Mouse (Mus musculus): ENCODE measurements around the gene Tmem203.

The Tmem203 gene

GRCm38 (mm10) chr2:25255284-25255779 is at the start of gene Tmem203:
Gene Tmem203 (plus strand): TSS chr2:25255439.
- peak; percentile 70 for DNase-seq (ENCODE audit: low spot score)

GRCm38 (mm10) chr2:25207593-25207992 is 47.6 kb upstream of the Tmem203 start:
- DNase-seq (ENCODE audit: low spot score): no peak

DNA sequence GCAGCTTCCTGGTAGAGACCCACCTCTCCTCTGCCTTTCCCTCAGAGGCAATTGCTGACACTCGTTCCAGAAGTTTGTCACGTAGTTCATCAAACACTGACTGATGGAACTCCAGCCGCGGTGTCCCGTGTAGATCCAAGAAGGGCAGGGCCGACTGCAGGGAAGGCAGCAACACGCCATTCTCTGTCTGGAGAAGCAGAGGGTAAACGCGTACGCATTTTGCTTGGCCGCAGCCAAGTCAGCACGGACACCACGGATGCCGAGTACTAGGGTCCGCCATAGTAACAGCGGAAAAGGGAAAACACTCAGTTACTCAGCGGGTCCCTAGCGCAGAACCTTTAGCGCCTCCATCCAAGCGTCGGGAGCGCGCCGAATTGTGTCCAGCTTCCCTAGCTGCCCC is 44.6 kb upstream of the Tmem203 start:
- DNase-seq (ENCODE audit: low spot score): no peak

GRCm38 (mm10) chr2:25211121-25211670 is 44.0 kb upstream of the Tmem203 start, which contains the start of gene Nelfb:
Gene Nelfb (minus strand): TSS chr2:25211489.
- peak; percentile 90 for DNase-seq (ENCODE audit: low spot score)

GRCm38 (mm10) chr2:25213266-25213865 is 41.9 kb upstream of the Tmem203 start:
- DNase-seq (ENCODE audit: low spot score): no peak

DNA sequence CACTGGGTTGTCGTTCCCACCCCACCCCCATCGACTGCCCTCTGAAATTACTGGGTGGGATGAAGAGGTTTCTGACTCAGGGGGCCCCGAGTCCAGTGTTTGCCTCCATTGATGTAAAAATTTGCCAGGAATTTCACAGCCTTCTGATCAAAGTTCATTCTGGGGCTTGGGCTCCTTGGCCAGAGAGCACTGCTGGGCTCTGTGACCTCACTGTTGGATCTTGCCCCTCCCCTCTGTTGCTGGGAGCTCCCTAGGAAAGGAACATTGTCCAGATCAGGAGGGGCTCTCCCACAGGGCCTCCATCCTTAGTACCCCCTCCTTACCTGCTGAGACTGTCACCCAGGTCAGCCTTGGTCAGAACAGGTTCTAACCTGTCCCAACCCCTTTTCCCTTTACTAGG is 40.8 kb upstream of the Tmem203 start, which contains the start of gene Stpg3:
TSS of gene Stpg3 (minus strand) at position 194 of the 400 bp plus-strand sequence.
- DNase-seq (ENCODE audit: low spot score): no peak

GRCm38 (mm10) chr2:25217666-25218065 is 37.6 kb upstream of the Tmem203 start:
- no peak for DNase-seq (ENCODE audit: low spot score)

GRCm38 (mm10) chr2:25218445-25218844 is 36.8 kb upstream of the Tmem203 start, which contains the start of gene Fam166a:
Gene Fam166a (plus strand): TSS chr2:25218745.
- DNase-seq (ENCODE audit: low spot score): no peak

DNA sequence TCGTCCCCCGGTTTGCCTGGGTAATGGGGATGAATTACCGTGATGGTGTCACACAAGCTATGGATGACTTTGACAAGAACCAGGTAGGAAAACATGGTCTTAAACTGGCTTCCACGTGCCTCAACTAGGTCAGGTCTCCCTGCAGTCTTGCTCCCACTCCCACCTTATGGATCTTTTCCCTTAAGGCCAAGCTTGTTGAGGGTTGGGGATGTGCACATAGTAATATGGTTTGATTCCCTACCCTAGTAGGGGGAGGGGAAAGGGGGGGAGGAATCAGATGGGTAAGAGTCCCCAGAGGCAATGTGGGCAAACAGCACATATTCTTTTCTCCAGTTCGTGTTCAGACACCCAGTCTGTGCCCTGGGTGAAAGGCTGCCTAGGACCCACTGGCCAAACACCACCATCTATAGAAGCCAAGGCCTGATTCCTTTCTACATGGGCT is 33.9 kb upstream of the Tmem203 start:
- DNase-seq (ENCODE audit: low spot score): no peak

DNA sequence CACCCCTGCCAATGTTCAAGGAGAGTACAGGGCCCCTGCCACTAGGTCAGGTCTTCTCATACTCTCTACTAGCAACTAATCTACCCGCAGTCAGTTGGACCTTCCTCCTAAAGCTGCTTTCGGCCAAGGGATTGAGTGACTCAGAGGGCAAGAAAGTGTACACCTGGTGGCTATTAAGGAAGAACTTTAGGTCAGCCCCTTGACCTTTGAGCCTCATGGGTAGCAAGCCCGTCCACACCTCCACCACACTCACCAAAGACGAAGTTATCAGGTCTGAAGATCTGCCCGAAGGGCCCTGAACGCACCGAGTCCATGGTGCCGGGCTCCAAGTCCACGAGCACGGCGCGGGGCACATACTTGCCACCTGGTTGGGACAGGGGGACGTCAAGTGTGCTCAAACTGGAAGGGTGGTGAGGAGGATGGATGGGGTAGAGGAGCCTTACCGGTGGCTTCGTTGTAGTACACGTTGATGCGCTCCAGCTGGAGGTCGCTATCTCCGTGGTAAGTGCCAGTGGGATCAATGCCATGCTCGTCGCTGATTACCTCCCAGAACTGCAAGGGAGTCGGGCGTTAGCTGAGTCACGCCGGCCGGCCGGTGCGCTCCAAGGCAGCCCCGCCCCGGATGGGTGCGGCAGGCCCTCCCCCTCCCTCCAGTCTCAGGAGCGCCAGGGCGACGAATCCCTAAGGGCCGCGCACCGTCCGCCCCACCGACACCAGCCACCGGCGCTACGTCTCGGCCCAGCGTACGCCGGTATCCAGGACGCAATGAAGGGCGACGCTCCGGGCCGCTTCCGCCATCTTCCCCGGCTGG is 31.4 kb upstream of the Tmem203 start:
- peak; percentile 30 for DNase-seq (ENCODE audit: low spot score)

DNA sequence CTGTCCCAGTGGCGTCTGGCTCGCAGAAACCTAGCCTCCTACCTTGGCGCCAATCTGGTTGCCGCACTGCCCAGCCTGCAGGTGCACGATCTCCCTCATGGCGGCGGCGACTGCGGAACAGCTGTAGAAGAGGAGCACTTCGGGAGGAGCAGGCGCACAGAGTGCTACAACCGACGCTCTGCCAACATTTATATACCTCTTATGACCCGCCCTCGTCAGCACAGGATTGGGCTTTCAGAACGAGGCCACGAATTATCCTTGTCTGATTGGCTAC is 30.8 kb upstream of the Tmem203 start, which contains the start of gene Tubb4b:
TSS of gene Tubb4b (minus strand) at position 211 of the 274 bp plus-strand sequence.
- DNase-seq (ENCODE audit: low spot score): no peak

DNA sequence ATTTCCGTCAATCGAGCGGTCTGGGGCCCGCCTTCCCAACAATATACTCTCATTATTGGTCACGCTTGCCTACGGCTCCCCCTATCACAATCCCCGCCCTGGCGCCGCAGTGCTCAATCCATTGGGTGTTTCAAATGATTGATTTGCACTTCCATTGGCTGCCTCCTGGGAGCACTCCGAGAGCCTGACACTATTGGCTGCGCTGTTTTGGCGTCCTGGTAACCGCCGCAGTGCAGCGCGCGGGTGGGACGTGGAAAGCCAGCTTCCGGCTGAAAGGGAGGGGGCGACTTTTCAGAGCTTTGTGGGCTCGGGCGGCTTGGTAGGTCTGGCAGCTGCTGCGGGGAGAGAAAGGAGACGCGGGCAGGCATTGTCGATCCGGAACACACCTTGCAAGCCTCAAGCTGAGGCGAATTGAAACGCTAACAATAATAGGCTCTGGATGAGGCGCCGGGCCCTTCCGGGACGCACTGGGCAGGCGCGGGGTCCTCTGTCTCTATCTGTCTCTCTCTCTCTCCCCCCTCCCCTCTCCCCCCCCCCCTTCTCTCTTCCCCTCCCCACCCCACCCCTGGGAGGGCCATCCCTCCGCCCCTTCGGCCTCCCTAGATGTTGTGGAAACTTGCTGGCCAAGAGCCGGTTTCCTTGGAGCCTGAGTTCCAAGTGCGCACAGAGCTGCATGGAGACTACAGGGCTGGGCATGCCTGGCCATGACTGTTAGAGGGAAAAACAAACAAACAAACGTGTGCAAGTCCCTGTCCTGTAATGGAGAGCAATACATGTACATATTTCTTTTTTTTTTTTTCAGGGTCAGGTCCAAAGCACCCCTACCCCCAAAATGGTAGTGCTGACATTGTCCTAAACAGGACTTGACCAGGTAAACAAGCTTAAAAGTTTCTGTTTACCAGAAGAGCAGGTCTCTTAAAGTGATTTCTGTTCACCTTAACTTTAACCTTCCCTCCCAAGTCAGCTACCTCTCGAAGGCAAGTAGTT is 30.2 kb upstream of the Tmem203 start:
- DNase-seq (ENCODE audit: low spot score): peak; percentile 87

- no peak for DNase-seq (ENCODE audit: low spot score)
Measured at GRCm38 (mm10) chr2:25225811-25226379, 29.3 kb upstream of the Tmem203 start.

GRCm38 (mm10) chr2:25226864-25227263 is 28.4 kb upstream of the Tmem203 start:
- DNase-seq (ENCODE audit: low spot score): no peak

GRCm38 (mm10) chr2:25227406-25227805 is 27.8 kb upstream of the Tmem203 start:
- DNase-seq (ENCODE audit: low spot score): no peak

DNA sequence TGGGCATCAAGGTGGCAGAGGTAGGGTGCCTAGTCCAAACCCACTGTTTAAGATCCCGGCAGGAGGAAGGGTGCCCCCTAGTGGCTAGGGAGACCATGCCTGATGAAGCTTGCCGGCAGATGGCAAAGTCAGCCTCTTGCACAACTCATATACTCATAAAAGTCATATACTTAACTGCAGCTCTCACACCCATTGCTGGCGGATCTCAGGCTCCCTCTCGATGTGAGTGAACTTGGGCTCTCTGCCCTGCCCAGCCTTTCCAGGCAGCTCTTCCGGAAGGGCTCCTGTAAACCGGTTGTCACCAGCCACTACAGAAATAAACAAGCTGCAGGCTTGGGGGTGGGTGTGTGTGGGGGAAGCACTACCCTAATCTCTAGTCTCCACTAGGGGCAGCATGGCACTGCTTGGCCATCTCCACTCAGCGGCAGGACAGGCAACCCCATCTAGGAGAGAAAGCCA is 26.8 kb upstream of the Tmem203 start:
- DNase-seq (ENCODE audit: low spot score): peak; percentile 57

GRCm38 (mm10) chr2:25228995-25229530 is 26.2 kb upstream of the Tmem203 start:
- no peak for DNase-seq (ENCODE audit: low spot score)

GRCm38 (mm10) chr2:25229582-25229981 is 25.7 kb upstream of the Tmem203 start:
- DNase-seq (ENCODE audit: low spot score): no peak

GRCm38 (mm10) chr2:25230581-25230980 is 24.7 kb upstream of the Tmem203 start:
- no peak for DNase-seq (ENCODE audit: low spot score)

DNA sequence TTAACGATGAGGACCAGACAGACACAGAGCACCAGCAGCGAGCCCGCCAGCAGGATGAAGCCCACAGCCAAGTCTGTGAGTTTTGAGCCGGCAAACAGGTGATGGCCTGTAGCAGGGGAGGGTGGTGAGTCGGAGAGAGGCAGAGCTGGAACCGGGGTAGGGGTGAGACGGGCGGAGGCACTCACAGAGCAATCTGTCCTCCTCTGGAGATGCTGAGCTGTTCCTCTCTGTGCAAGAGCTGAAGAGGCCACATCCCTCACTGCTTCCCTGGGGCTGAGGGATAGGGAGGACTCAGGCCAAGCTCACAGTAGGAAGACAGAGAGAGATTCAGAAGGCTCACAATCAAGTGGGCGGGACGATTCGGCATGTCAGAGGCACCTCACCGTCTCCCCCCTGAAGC is 24.2 kb upstream of the Tmem203 start:
- no peak for DNase-seq (ENCODE audit: low spot score)

DNA sequence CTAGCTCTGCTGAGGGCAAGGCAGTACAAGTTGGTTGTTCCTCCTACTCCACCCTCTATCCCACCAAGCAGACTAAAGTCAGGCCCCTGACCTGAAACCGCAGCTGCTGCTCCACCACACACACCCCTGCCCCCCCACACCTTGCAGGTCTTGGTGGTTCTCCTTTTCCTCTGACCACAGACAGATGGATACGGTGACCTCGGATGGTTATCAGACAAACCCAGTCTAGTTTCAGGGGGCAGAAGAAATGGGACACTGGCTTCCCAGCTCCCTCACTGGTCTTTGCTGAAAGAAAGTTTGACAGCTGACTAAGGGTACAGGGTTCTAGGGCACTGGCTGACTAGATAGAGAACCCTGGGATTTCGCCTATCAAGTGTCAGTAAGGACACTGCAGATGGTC is 21.8 kb upstream of the Tmem203 start:
- no peak for DNase-seq (ENCODE audit: low spot score)
